Mouse (Mus musculus) heart, postnatal 0 days (tissue): Measurements from ENCODE around the gene Ak7.

Experiments used
- CTCF ChIP-seq: IDR thresholded peaks from 2 replicates; pipeline ENCODE4 v1.5.1; 2016; ENCODE audit warnings: antibody characterized with exemption, control low read depth, low read depth
- EP300 ChIP-seq: IDR thresholded peaks from 2 replicates; pipeline ENCODE4 v1.6.1; 2016; ENCODE audit warnings: antibody characterized with exemption, low read depth

DNA sequence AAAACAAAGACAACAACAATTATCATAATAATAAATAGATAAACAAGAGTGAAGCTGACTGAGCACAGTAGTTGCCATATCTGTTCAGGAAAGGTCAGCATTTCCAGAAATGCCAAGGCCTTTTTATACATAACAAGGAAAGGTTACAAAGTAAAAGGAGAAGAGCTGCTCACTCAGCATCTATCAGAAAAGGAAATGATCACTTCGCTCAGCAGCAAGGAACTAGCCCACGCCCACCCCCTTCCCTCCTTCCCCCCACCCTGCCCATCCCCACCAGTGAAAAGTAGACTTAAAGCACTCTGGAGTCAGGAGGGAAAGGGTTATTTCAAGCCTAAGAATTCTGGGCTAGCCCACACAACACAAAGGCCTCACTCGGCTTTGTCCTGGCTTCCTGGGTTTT lies 14.4 kb downstream of the Ak7 start:
- TF ChIP-seq CTCF = no peak
- no peak for TF ChIP-seq EP300
